Mouse (Mus musculus) neural tube, embryonic 15.5 days (tissue): ENCODE data around the gene Eif2b2. TPM values are rescaled to one million over a fixed set of nuclear protein-coding genes. Genes with fewer than 3 reads are reported as not detected.
A peak's percentile ranks its signal among the peaks of the same experiment; 100 is the strongest.

Experiments used
- ATAC-seq: fragments of 200-750 bp; cut with Nextera tagmentation; 2 replicates; pipeline ENCODE4 v1.8.0; 2017; ENCODE audit warnings: mild to moderate bottlenecking, moderate TSS enrichment, moderate library complexity; ENCODE audit not compliant: low FRiP score
- H3K27ac ChIP-seq: fragments of 300-500 bp; sonication (generic); replicated peaks from 2 replicates; pipeline ENCODE4 v1.5.1; 2015; ENCODE audit warnings: mild to moderate bottlenecking, inconsistent platforms
- H3K27me3 ChIP-seq: fragments of 300-500 bp; sonication (generic); replicated peaks from 2 replicates; pipeline ENCODE4 v1.6.1; 2015; ENCODE audit warnings: inconsistent platforms
- H3K36me3 ChIP-seq: fragments of 300-500 bp; sonication (generic); 2 replicates; pipeline ENCODE4 v1.6.1; 2015; ENCODE audit warnings: inconsistent platforms
- H3K4me1 ChIP-seq: fragments of 300-500 bp; sonication (generic); 2 replicates; pipeline ENCODE4 v1.6.1; 2015; ENCODE audit warnings: inconsistent platforms
- H3K4me2 ChIP-seq: fragments of 300-500 bp; sonication (generic); 2 replicates; pipeline ENCODE4 v1.6.1; 2015; ENCODE audit warnings: inconsistent platforms, mild to moderate bottlenecking, moderate library complexity
- H3K4me3 ChIP-seq: fragments of 300-500 bp; sonication (generic); replicated peaks from 2 replicates; pipeline ENCODE4 v1.5.1; 2015; ENCODE audit warnings: mild to moderate bottlenecking, inconsistent platforms
- H3K9ac ChIP-seq: fragments of 300-500 bp; sonication (generic); replicated peaks from 2 replicates; pipeline ENCODE4 v1.6.1; 2015; ENCODE audit warnings: mild to moderate bottlenecking, inconsistent platforms
- H3K9me3 ChIP-seq: fragments of 300-500 bp; sonication (generic); replicated peaks from 2 replicates; pipeline ENCODE4 v1.6.1; 2016; ENCODE audit warnings: inconsistent platforms
- WGBS: fragments of 180-500 bp; shearing (Covaris S2); methylation state at CpG from one replicate; pipeline ENCODE4 v1.1.7; 2015; ENCODE audit warnings: mixed read lengths; 5-methylcytosine and 5-hydroxymethylcytosine counted together
- polyA plus RNA-seq: library from polyadenylated mRNA; unstranded; fragments of >200 nt; fragmentation: Nextera tagmentation; extraction: Ambion mirVana; gene quantifications from 2 replicates; pipeline ENCODE4 v1.2.1, GENCODE M21; 2015

Eif2b2 gene
- 74.5 and 85.5 TPM in 2 replicates for polyA plus RNA-seq

- H3K4me1 ChIP-seq, result peaks cover 28% of the 10 kb centered on the region
- peak within 1 kb of the TSS; percentile 75 for H3K4me3 ChIP-seq
- H3K9ac ChIP-seq, result peak within 1 kb of the TSS; percentile 49
- H3K9me3 ChIP-seq, result no peaks in the 10 kb centered on the region
- peak; percentile 100 for ATAC-seq
- peak within 1 kb of the TSS; percentile 86 for H3K27ac ChIP-seq
- H3K4me2 ChIP-seq, result peak within 1 kb of the TSS; percentile 96
- WGBS, result under 1% methylated on average over 54 of the region's 54 CpGs
- H3K36me3 ChIP-seq, result peaks cover 24% of the 10 kb centered on the region
- no peaks in the 10 kb centered on the region for H3K27me3 ChIP-seq
Observed at GRCm38 (mm10) chr12:85219236-85219904, at the start of gene Eif2b2. Gene Eif2b2, plus strand, starts transcription at chr12:85219481.

GRCm38 (mm10) chr12:85169877-85170276, 49.4 kb upstream of the Eif2b2 start:
- peak; percentile 57 for ATAC-seq

GRCm38 (mm10) chr12:85170284-85170947, 48.9 kb upstream of the Eif2b2 start:
- Histone ChIP-seq H3K36me3 (no peaks in the 10 kb centered on the region), H3K4me2 (no peak overlapping the region), H3K9ac (no peak overlapping the region), H3K4me3 (no peak overlapping the region), H3K27ac (peak overlapping the region; percentile 46; the same call in 1 of the 2 replicates), H3K4me1 (peaks cover 36% of the 10 kb centered on the region), H3K27me3 (no peaks in the 10 kb centered on the region), H3K9me3 (no peaks in the 10 kb centered on the region)
- 83% methylated on average over 11 of the region's 11 CpGs for WGBS
- ATAC-seq, result no peak

More at GRCm38 (mm10) chr12:85169877-85170276, 49.4 kb upstream of the Eif2b2 start:
- Histone ChIP-seq H3K4me3 (no peak overlapping the region), H3K9ac (no peak overlapping the region), H3K4me1 (peaks cover 35% of the 10 kb centered on the region), H3K9me3 (no peaks in the 10 kb centered on the region), H3K4me2 (peak overlapping the region; percentile 55; the same call in 1 of the 2 replicates), H3K27ac (peak overlapping the region; percentile 46; the same call in 1 of the 2 replicates), H3K27me3 (no peaks in the 10 kb centered on the region), H3K36me3 (no peaks in the 10 kb centered on the region)
- 50% methylated on average over 3 of the region's 3 CpGs for WGBS

- H3K27ac ChIP-seq, result 0 out of 2 replicates have a peak overlapping the region, but pooled peaks have one; percentile 46
- H3K4me2 ChIP-seq, result no peak overlapping the region
- no peak for ATAC-seq
- no peak overlapping the region for H3K9ac ChIP-seq
- WGBS, result 89% methylated on average over 3 of the region's 3 CpGs
- H3K4me3 ChIP-seq, result no peak overlapping the region
- no peaks in the 10 kb centered on the region for H3K9me3 ChIP-seq
- H3K4me1 ChIP-seq, result peaks cover 41% of the 10 kb centered on the region
- H3K27me3 ChIP-seq, result no peaks in the 10 kb centered on the region
- H3K36me3 ChIP-seq, result no peaks in the 10 kb centered on the region
Observed at GRCm38 (mm10) chr12:85170948-85171307, 48.4 kb upstream of the Eif2b2 start.

GRCm38 (mm10) chr12:85174016-85174415, 45.3 kb upstream of the Eif2b2 start:
- H3K27ac ChIP-seq, result no peak overlapping the region
- H3K36me3 ChIP-seq, result no peaks in the 10 kb centered on the region
- 66% methylated on average over 7 of the region's 7 CpGs for WGBS
- H3K4me1 ChIP-seq, result peaks cover 55% of the 10 kb centered on the region
- ATAC-seq, result no peak
- H3K27me3 ChIP-seq, result peaks cover 14% of the 10 kb centered on the region
- no peak overlapping the region for H3K4me3 ChIP-seq
- H3K4me2 ChIP-seq, result peak overlapping the region; percentile 4; the same call in 1 of the 2 replicates
- no peaks in the 10 kb centered on the region for H3K9me3 ChIP-seq
- H3K9ac ChIP-seq, result no peak overlapping the region

GRCm38 (mm10) chr12:85175087-85175675, 44.1 kb upstream of the Eif2b2 start:
- Histone ChIP-seq H3K4me1 (peaks cover 43% of the 10 kb centered on the region), H3K9ac (no peak overlapping the region), H3K4me2 (peak overlapping the region; percentile 75), H3K27ac (peak overlapping the region; percentile 54), H3K9me3 (no peaks in the 10 kb centered on the region), H3K27me3 (peaks cover 15% of the 10 kb centered on the region), H3K4me3 (peak overlapping the region; percentile 35), H3K36me3 (no peaks in the 10 kb centered on the region)
- ATAC-seq, result no peak; the same call in 1 of the 2 replicates
- 61% methylated on average over 16 of the region's 16 CpGs for WGBS

GRCm38 (mm10) chr12:85175926-85176845, 43.1 kb upstream of the Eif2b2 start:
- 20% methylated on average over 11 of the region's 11 CpGs for WGBS
- H3K36me3 ChIP-seq, result no peaks in the 10 kb centered on the region
- H3K9ac ChIP-seq, result peak overlapping the region; percentile 32; the same call in 1 of the 2 replicates
- peaks cover 17% of the 10 kb centered on the region for H3K27me3 ChIP-seq
- peaks cover 34% of the 10 kb centered on the region for H3K4me1 ChIP-seq
- H3K9me3 ChIP-seq, result no peaks in the 10 kb centered on the region
- H3K4me2 ChIP-seq, result peak overlapping the region; percentile 75
- peak overlapping the region; percentile 35 for H3K4me3 ChIP-seq
- peak overlapping the region; percentile 54 for H3K27ac ChIP-seq
- peak; percentile 77; the same call in 1 of the 2 replicates for ATAC-seq

GRCm38 (mm10) chr12:85176846-85177523, 42.3 kb upstream of the Eif2b2 start:
- H3K9ac ChIP-seq, result peak overlapping the region; percentile 32; the same call in 1 of the 2 replicates
- peak overlapping the region; percentile 35 for H3K4me3 ChIP-seq
- ATAC-seq, result no peak
- H3K27me3 ChIP-seq, result peaks cover 17% of the 10 kb centered on the region
- peaks cover 42% of the 10 kb centered on the region for H3K4me1 ChIP-seq
- H3K27ac ChIP-seq, result no peak overlapping the region
- no peaks in the 10 kb centered on the region for H3K36me3 ChIP-seq
- H3K4me2 ChIP-seq, result peak overlapping the region; percentile 75
- 5% methylated on average over 32 of the region's 32 CpGs for WGBS
- H3K9me3 ChIP-seq, result no peaks in the 10 kb centered on the region

- H3K27ac ChIP-seq, result no peak within 1 kb of the TSS
- peak within 1 kb of the TSS; percentile 75 for H3K4me2 ChIP-seq
- H3K9me3 ChIP-seq, result no peaks in the 10 kb centered on the region
- H3K36me3 ChIP-seq, result no peaks in the 10 kb centered on the region
- WGBS, result 75% methylated on average over 10 of the region's 10 CpGs
- ATAC-seq, result no peak
- peak within 1 kb of the TSS; percentile 32; the same call in 1 of the 2 replicates for H3K9ac ChIP-seq
- peak within 1 kb of the TSS; percentile 35 for H3K4me3 ChIP-seq
- peaks cover 49% of the 10 kb centered on the region for H3K4me1 ChIP-seq
- H3K27me3 ChIP-seq, result peaks cover 20% of the 10 kb centered on the region
Observed at GRCm38 (mm10) chr12:85177740-85178239, 41.5 kb upstream of the Eif2b2 start, which contains the start of gene Pgf. Gene Pgf, minus strand, starts transcription at chr12:85177790.

- Histone ChIP-seq H3K4me1 (peaks cover 52% of the 10 kb centered on the region), H3K9ac (no peak overlapping the region), H3K4me2 (no peak overlapping the region), H3K27me3 (peaks cover 20% of the 10 kb centered on the region), H3K9me3 (no peaks in the 10 kb centered on the region), H3K36me3 (no peaks in the 10 kb centered on the region), H3K27ac (no peak overlapping the region), H3K4me3 (no peak overlapping the region)
- 86% methylated on average over 2 of the region's 2 CpGs for WGBS
- no peak for ATAC-seq
Observed at GRCm38 (mm10) chr12:85178294-85178693, 41.0 kb upstream of the Eif2b2 start.
